Mouse (Mus musculus) brain, adult 10 weeks (tissue): Measurements from ENCODE around the gene Gm382. TPM values are rescaled to one million over a fixed set of nuclear protein-coding genes. Genes with fewer than 3 reads are reported as not detected.

Experiments
- polyA plus RNA-seq: library from polyadenylated mRNA; stranded (reverse); fragments of 350-450 nt; fragmentation: Illumina TruSeq; extraction: RNeasy Lipid Tissue Mini Kit (QIAGEN cat#74804); gene quantifications from one replicate; pipeline ENCODE4 v1.2.3, GENCODE M21; 2015; ENCODE audit warnings: low read depth, low replicate concordance

Gm382 gene
- polyA plus RNA-seq = not detected

GRCm38 (mm10) chrX:127039672-127040071 lies at the start of gene Gm382:
Gene Gm382 (plus strand): TSS chrX:127039972.

Other genes with a start within 250 kb of the Gm382 start
- not detected for gene 4932411N23Rik, start 224.1 kb upstream of the Gm382 start, polyA plus RNA-seq